Mouse (Mus musculus) bone marrow, adult 2 months (tissue): ENCODE results near the gene Lrmda.

Experiments
- CTCF ChIP-seq: fragments of 200-500 bp; IDR thresholded peaks from 2 replicates; pipeline ENCODE4 v1.5.1; 2011; ENCODE audit warnings: low read length, control low read depth; ENCODE audit not compliant: control insufficient read depth, insufficient read depth
- POLR2A ChIP-seq: fragments of 200-500 bp; IDR thresholded peaks from 2 replicates; pipeline ENCODE4 v1.6.1; 2011; ENCODE audit warnings: low read depth, mild to moderate bottlenecking, control low read depth, low read length, borderline replicate concordance; ENCODE audit not compliant: control insufficient read depth

DNA sequence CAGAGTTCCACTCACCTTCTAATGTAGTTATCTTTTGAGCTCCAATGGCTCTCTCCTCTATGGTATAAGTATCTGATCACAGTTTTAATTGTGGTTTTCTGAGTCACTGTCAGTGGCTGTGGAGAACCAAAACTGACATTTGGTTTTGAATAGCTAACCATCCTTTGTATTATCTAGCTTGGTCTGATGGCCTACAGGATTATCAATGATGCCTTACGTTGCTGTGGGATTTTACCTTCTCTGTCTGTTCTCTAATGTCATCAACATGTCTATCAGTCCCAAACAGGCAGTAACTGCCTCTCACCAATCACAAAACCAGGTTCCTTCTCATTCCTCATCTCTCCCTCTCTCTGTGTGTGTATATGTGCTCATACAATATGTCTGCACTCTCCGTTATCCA is 908.8 kb downstream of the Lrmda start:
- TF ChIP-seq CTCF (no peak), POLR2A (no peak)
